Mouse (Mus musculus) spleen, adult 12 weeks (tissue): Measurements from ENCODE around the gene Pfn2.
"Not testable (repeated sequence)": the region's sequence is repeated elsewhere in the genome, so short reads cannot be mapped to it uniquely, and the experiment has no call there.

ENCODE experiments used
- DNase-seq: peaks from one replicate; pipeline ENCODE4 v3.0.0; 2022; ENCODE audit warnings: low spot score

The Pfn2 gene

DNA sequence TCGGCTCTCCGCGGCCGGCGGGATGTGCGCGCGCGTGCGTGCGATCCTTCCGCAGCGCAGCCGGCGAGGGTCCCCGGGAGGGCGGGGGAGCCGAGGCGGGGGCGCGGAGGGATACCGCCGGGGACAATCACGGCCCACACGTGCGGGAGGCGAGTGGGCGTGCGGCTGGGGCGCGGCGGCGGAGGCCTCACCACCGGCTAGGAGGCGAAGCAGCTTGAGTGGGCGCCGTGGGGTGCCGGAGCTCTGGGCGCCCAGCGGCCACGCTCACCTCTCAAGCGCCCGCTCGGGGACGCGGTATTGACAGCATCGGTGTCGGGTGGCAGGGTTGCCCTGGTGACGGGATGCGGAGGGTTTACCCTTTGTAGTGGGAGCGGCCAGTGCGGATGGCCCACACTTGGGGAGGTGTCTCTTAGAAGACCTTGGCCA, at the start of gene Pfn2:
TSS of gene Pfn2 (minus strand) at position 320 of the 426 bp plus-strand sequence.
- DNase-seq = peak; percentile 4

DNA sequence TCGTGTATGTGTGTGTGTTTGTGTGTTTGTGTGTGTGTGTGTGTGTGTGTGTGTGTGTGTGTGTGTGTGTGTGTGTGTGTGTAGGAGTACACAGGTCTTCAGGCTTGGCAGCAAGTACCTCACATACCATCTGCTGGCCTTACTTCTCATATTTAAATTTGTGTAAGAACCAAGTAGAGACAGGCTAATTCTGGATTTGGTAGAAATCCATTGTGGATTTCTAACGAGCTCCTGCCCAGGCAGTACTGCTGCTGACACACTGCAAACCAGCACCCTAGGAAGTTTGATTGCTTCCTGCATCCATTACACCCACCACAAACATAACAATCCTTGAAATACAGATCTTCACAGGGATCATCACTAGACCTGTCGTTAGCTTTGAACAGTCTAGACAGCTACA, 35.1 kb upstream of the Pfn2 start:
- DNase-seq = no peak

DNA sequence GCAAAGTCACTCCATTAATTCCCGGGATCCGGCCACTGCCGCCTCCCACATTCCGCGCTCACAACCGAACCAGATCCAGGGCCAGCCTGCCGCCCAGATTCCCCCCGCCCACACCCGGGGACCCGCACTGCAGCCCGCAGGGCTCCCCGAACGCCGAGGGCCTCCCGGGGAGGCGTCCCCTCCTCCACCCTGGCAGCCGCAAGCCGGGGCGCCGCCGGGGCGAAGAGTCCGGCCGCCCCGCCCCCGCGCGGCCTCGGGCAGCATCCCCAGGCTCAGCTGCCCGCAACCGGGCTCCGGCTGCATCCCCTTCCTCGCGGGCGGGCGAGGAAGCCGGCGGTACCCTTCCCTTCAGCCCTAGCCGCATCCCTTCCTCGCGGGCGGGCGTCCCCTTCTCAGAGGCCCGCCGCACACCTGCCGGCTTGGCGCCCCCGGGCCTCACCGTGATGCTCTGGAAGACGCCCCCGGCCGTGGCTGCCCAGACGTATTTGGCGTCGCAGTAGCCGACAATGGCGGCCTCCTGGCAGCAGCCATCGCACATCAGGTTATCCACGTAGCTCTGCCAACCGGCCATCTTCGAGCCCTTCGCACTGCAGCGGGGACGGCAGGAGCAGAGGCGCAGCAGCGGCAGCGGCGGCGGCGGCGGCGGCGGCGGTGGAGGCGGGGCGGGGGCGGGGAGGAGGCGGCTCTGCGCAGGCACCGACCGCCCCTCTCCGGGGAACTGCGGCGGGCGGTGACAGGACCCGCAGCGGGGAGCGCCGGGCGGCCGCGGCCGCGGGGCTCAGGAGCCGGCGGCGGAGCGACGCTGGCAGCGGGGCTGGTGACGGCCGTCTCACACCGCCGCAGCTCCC, 743 bp downstream of the Pfn2 start:
- DNase-seq = peak; percentile 6

DNA sequence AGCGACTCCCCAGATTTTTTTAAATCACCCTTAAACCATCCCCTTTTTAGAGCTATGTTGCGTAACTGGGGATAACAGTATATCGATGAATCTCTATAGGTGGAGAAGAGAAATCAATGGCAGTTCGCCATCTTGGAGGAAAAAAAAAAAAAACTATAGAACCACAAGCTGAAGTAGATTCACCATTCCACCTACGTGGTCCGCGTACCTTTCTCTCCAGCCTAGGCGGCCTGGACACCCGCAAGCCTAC, 1.3 kb downstream of the Pfn2 start:
- no peak for DNase-seq

DNA sequence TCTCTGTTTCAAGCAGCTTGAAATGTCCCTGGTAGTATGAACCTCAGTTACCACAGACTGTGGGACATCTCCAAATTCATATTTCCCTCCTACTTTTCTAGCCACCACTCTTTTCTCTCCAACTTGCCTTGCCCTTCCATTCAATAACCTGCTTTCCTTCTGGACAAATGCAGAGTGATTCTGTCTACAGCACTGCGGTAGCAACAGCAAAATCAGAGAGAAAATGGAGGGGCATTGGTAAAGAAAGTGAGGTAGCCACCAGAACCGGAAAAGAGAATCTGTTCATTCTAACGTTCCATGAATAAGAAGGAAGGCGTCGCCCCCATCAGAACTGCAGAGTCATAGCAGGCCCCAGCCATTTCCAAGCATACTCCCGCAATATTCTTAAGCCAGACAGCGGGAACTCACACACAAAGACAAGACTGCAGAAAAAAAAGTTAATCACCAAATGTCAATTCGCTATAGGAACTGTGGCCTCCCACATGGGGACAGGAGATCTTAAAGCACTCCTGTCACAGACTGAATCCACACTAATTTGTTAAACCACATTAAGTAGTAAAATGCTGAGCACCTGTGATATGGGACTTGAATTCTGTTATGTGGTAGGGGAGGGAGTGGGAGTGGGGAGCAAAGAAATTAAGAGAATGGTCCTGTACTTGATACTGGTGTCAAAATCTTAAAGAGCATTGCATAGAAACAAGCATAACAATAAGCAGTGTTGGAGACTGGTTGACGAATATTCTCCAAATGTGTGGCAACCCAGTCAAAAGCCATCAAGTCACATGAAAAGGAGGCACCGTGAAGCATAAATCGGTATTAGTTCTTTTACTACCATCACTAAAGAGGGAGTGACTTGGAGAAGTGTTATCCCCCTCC, 1.9 kb downstream of the Pfn2 start:
- no peak for DNase-seq

DNA sequence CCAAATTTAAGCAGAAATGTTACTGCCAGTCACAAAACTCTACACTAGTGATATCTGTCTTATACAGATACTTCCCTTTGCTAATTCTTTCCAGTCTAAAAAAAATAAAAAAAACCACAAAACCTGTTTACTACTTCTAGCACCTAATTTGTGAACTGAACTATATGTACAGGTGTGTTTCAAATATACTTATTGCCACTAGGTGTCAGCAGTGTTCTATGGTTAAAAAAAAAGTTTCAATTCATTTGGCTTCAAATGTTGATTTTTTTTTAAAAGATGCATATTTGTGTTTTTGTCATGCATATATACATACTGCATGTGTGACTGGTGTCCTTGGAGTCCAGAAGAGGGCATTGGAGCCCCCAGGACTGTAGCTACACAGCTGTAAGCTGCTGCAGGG, 4.1 kb downstream of the Pfn2 start:
- no peak for DNase-seq

DNA sequence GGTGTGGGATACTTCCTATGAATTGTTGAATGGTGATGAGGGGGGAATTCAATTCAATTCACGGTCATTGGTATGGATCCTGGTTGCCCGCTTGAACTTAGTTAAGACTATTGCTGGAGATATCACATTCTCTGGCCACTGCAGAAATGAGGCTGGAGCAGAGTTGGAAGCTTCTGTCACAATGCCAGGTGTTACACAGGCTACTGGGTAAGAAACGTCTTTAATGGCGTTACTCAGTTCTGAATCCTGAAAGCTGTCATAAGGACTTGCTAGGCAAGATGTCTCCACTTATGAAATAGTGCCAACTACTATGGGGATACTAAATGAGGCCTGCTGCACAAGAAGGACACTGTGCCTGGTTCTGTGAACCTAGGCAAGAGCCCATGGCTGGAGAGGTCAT, 11.0 kb downstream of the Pfn2 start:
- no peak for DNase-seq

DNA sequence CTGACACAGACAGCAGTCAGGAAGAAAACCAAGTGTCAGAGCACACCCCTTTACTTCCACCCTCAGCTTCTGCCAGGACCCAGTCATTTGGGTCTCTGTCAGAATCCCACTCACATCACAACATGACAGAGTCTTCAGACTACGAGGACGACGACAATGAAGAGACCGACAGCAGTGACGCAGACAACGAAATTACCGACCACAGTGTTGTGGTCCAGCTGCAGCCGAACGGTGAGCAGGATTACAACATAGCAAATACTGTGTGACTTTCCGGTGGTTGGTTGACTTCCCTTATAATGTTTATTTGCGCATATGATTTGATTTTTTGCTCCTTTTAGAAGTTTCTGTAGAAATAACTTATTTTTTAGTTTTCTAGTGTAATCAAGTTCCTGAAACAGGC, 14.3 kb downstream of the Pfn2 start:
- DNase-seq = no peak

DNA sequence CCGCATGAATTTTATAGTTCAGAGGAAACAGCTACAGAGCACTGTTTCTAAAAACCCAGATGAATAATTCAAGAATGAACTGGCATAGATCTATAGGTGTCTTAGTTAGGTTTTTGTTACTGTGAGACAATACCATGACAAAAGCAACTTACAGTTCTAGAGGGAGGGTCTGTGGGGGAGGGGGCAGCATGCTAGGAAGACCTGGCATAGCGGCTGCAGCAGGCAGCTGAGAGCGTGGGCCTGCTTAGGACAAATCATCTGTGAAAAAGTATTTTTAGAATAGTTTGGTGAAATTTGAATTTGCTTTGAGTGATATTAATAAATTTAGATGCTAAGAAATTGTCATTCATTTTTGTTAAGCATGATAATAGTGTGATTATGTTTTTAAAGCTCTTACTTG, 22.0 kb downstream of the Pfn2 start:
- no peak for DNase-seq

DNA sequence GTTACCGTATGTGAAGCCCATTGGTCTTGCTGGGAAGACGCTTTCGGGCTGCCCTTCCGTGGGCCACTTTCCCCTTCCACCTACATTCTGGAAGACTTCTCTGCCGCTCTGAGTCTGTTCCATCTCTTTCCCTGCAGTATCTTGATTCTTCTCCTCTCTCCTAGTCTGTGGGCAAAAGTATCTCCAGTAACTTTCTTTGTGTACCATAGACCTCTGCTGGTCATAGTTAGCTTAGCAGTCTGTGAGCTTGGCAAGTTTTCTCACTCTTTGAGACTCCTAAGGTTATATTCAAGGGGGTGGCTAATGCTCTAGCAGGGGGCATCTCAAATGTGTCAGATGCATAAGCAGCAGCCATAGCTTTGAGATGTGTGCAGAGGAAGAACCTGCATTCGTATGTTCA, 32.4 kb downstream of the Pfn2 start:
- DNase-seq = no peak

DNA sequence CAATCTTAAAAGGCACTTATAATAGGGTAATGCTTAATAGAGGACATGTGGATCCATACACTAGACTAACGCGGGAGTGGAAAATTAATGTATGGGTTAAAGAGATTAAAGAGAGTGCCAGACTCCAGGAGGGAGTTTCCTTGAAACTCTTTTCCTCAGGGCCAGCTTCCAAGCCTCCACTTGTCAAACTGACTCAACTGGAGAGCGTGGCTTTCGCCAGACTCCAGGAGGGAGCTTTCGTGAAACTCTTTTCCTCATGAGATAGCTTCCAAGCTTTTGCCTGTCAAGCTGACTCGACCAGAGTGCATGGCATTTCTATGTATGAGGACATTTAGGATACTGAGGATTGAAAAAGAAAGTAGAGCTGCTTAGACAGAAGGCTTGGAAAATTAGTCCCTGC, 52.8 kb downstream of the Pfn2 start:
- DNase-seq = not testable (repeated sequence)
